Mouse (Mus musculus): ENCODE results near the gene Cand2. TPM values are rescaled to one million over a fixed set of nuclear protein-coding genes. Genes with fewer than 3 reads are reported as not detected.
"Not testable (repeated sequence)": the region's sequence is repeated elsewhere in the genome, so short reads cannot be mapped to it uniquely, and the experiment has no call there.

Cand2 gene
- polyA plus RNA-seq, 1 experiment, result 3.4 TPM

DNA sequence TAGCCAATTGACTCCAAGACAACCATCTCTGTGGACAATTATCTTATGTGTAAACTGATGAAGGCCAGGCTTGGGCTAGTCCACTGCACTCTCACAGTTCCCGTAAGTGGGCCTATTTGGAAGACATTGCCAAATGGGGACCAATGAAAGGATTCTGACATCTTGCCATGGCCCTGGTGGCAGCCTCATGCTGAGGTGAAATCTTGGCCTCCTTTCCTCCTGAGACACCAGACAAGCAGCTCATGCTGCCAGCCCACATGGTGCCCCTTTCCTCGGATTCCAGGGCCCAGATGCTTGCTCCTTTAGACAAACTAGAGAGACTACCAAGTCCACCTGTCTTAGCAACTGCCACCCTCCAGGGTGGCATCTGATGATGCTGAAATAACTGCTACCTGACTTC is 43.8 kb downstream of the Cand2 start:
- 85% methylated on average over 2 of the region's 2 CpGs for WGBS
- DNase-seq (ENCODE audit: low read depth in 1 of 2, low spot score in 2 of 2), result no peak
- no peak for TF ChIP-seq CTCF (IDR thresholded peaks at IDR 0.05; ENCODE audit: extremely low read depth, insufficient read depth, insufficient read length, insufficient replicate concordance)
- no peak for TF ChIP-seq POLR2A (IDR thresholded peaks at IDR 0.05; ENCODE audit: low read depth, low read length)
- Histone ChIP-seq H3K27me3 (ENCODE audit: control insufficient read depth, insufficient read depth, low read length) (no peaks in the 10 kb centered on the region), H3K4me3 (ENCODE audit: extremely low read depth, insufficient read depth, insufficient read length) (no peak overlapping the region), H3K36me3 (ENCODE audit: control insufficient read depth, insufficient read depth, low read length) (no peaks in the 10 kb centered on the region), H3K4me1 (ENCODE audit: control insufficient read depth, insufficient read depth, insufficient read length) (no peaks in the 10 kb centered on the region), H3K27ac (ENCODE audit: insufficient read depth, low read length) (no peak overlapping the region)

DNA sequence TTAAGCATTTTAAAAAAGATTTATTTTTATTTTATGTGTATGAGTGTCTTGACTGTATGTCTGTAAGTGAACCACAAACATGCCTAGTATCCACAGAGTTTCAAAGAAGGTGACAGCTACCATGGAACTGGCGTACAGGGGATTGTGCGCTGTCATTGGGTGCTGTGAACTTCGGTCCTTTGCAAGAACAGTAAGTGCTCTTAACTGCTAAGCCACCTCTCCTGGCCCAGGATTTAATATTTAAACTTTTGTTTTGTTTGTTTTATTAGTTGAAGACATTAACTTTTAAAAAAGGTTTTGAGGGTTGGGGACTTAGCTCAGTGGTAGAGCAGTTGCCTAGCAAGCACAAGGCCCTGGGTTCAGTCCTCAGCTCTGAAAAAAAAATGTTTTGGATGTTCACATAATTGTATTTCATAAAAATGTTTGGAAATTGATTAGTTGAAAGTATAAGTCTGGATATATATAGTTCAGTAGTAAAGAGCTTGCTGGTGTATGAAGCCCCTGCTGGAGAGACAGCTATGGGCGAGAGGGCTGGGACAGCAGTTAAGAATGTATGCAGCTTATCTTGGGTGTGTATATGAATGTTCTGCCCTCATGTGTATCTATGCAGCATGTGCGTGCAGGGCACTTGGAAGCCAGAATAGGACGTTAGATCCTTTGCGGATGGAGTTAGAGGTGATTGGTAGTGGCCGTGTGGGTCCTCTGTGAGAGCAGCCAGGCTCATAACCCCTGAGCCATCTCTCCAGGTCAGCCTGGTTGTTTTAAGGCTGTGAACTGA is 47.1 kb downstream of the Cand2 start:
- no peaks in the 10 kb centered on the region for H3K27me3 ChIP-seq (ENCODE audit: control insufficient read depth, insufficient read depth, low read length)
- TF ChIP-seq CTCF (IDR thresholded peaks at IDR 0.05; ENCODE audit: extremely low read depth, insufficient read depth, insufficient read length, insufficient replicate concordance) (no peak), POLR2A (IDR thresholded peaks at IDR 0.05; ENCODE audit: low read depth, low read length) (no peak)
- no peaks in the 10 kb centered on the region for H3K4me1 ChIP-seq (ENCODE audit: control insufficient read depth, insufficient read depth, insufficient read length)
- no peaks in the 10 kb centered on the region for H3K36me3 ChIP-seq (ENCODE audit: control insufficient read depth, insufficient read depth, low read length)
- WGBS, result 90% methylated on average over 8 of the region's 8 CpGs
- H3K4me3 ChIP-seq (ENCODE audit: extremely low read depth, insufficient read depth, insufficient read length), result no peak overlapping the region
- no peak for DNase-seq (ENCODE audit: low read depth in 1 of 2, low spot score in 2 of 2)
- no peak overlapping the region for H3K27ac ChIP-seq (ENCODE audit: insufficient read depth, low read length)

DNA sequence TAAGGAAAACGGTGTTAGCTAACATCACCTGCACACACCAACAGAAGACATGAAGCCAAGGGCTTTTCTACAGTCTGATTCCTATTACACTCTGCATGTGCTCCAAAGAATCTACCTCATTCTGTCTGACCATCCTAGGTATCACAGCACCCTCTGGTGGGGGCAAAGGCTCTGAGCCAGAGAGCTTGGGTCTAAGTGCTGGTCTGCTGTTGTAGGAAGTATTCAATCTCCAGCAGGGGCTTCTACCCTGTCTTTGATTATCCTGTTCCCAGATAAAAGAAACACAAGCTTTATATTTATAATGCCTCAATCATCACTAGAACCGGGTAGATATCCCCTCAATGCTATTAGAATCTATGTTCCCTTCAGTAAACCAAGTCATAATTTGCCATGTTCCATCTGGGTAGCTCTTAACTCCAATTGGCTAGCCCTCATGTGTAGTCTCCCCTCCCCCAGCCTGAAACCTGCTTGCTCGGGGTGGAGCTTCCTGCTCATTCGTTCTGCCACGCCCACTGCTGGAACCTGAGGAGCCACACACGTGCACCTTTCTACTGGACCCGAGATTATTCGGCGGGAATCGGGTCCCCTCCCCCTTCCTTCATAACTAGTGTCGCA is 49.6 kb downstream of the Cand2 start:
- not testable (repeated sequence) for H3K27ac ChIP-seq (ENCODE audit: insufficient read depth, low read length); H3K36me3 ChIP-seq (ENCODE audit: control insufficient read depth, insufficient read depth, low read length); H3K4me1 ChIP-seq (ENCODE audit: control insufficient read depth, insufficient read depth, insufficient read length); H3K27me3 ChIP-seq (ENCODE audit: control insufficient read depth, insufficient read depth, low read length); H3K4me3 ChIP-seq (ENCODE audit: extremely low read depth, insufficient read depth, insufficient read length)
- TF ChIP-seq CTCF (IDR thresholded peaks at IDR 0.05; ENCODE audit: extremely low read depth, insufficient read depth, insufficient read length, insufficient replicate concordance), result peak; percentile 68; the same call in 1 of the 2 replicates
- DNase-seq (ENCODE audit: low read depth in 1 of 2, low spot score in 2 of 2), result peak; percentile 75 to 84
- 3% methylated on average over 5 of the region's 11 CpGs for WGBS

DNA sequence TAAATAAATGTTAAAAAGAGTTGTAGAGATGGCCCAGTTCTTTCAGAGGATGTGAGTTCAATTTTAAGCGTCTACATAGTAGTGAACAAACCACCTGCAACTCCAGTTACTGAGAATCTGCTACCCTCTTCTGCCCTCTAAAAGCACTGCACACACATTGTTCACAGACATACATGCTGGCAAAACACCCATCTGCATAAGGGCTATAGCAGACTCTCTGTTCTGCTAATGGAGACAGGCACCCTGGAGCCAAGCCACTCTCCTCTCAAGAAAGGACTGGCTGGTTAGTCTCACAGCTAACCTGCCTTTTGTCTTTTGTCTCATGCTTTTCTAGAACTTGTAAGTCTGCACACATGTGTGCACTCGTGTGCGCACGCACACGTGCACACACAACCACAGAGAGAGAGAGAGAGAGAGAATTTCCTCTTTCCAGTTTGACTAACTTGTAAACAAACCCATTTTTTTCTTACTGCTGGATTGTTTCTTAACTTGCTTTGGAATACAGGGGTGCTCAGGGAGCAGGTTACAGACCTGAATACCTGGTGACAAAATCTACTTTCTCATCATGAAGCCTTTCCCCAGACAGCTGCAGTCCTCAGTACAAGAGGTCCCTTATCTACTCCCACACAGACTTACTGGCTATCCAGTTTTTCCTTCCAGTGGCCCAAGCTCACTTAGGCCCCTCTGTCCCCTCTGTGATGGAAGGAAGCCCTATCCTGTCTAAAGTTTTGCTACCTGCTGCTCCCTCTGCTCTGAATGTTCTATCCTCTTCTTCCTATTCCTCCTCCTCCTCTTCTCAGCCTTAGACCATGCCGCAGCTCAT is 56.7 kb downstream of the Cand2 start:
- no peak for DNase-seq (ENCODE audit: low read depth in 1 of 2, low spot score in 2 of 2)
- H3K4me3 ChIP-seq (ENCODE audit: extremely low read depth, insufficient read depth, insufficient read length), result no peak overlapping the region
- H3K4me1 ChIP-seq (ENCODE audit: control insufficient read depth, insufficient read depth, insufficient read length), result no peaks in the 10 kb centered on the region
- WGBS, result 47% methylated on average over 6 of the region's 6 CpGs
- H3K27ac ChIP-seq (ENCODE audit: insufficient read depth, low read length), result 0 out of 2 replicates have a peak overlapping the region, but pooled peaks have one; percentile 2
- no peaks in the 10 kb centered on the region for H3K27me3 ChIP-seq (ENCODE audit: control insufficient read depth, insufficient read depth, low read length)
- H3K36me3 ChIP-seq (ENCODE audit: control insufficient read depth, insufficient read depth, low read length), result no peaks in the 10 kb centered on the region
- TF ChIP-seq POLR2A (IDR thresholded peaks at IDR 0.05; ENCODE audit: low read depth, low read length), result no peak
- no peak for TF ChIP-seq CTCF (IDR thresholded peaks at IDR 0.05; ENCODE audit: extremely low read depth, insufficient read depth, insufficient read length, insufficient replicate concordance)

DNA sequence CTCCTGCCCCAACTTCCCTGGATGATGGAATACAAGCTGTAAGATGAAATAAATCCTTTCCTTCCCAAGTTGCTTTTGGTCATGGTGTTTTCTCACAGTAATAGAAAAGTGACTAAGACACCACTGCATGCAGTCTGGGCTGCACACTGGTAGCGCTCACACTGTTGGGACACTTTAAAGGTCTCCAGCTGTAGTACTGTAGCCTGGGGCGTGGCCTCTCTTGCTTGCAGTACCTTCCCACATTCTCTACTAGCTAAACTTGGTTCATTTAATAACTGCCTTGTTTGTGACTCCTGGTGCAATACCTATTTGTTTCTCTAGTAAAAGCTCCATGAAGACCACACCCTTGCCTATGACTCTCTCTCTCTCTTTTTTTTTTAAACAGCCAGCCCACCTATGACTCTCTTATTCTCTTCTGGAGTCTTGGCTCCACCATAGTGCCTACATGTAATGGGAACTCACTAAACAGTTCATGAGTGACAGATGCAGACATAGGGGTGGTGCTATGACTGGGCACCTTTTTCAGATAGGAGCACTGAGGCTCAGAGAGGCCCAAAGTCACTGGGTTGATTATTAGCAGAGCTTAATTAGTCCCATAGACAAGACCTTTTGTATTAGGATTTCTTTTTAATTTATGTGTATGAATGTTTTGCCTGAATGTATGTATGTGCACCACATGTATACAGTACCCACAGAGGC is 58.0 kb downstream of the Cand2 start:
- no peak for DNase-seq (ENCODE audit: low read depth in 1 of 2, low spot score in 2 of 2)
- Histone ChIP-seq H3K27me3 (ENCODE audit: control insufficient read depth, insufficient read depth, low read length) (no peaks in the 10 kb centered on the region), H3K27ac (ENCODE audit: insufficient read depth, low read length) (no peak overlapping the region), H3K4me3 (ENCODE audit: extremely low read depth, insufficient read depth, insufficient read length) (no peak overlapping the region), H3K4me1 (ENCODE audit: control insufficient read depth, insufficient read depth, insufficient read length) (peaks cover 3% of the 10 kb centered on the region; the same call in 1 of the 2 replicates), H3K36me3 (ENCODE audit: control insufficient read depth, insufficient read depth, low read length) (no peaks in the 10 kb centered on the region)
- TF ChIP-seq POLR2A (IDR thresholded peaks at IDR 0.05; ENCODE audit: low read depth, low read length) (no peak), CTCF (IDR thresholded peaks at IDR 0.05; ENCODE audit: extremely low read depth, insufficient read depth, insufficient read length, insufficient replicate concordance) (no peak)
- 81% methylated on average over 2 of the region's 2 CpGs for WGBS

DNA sequence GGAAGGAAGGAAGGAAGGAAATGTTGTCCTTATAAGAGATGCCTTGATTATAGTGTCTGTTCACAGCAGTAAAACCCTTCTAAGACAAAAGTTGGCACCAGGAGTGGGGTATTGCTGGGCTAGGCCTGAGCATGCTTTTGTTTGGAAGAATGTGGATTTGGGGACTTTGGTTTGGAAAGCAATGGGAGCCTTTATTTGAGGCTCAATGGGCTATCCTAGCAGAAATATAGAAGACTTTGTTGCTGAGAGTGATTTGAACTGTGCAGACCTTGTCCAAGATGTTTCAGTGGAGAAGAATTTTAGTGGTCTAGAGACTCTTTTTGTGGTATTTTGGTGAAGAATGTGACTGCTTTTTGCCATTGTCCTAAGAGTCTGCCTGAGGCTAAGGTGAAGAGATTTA is 59.5 kb downstream of the Cand2 start:
- TF ChIP-seq POLR2A (IDR thresholded peaks at IDR 0.05; ENCODE audit: low read depth, low read length) (no peak), CTCF (IDR thresholded peaks at IDR 0.05; ENCODE audit: extremely low read depth, insufficient read depth, insufficient read length, insufficient replicate concordance) (no peak)
- Histone ChIP-seq H3K27ac (ENCODE audit: insufficient read depth, low read length) (no peak overlapping the region), H3K36me3 (ENCODE audit: control insufficient read depth, insufficient read depth, low read length) (no peaks in the 10 kb centered on the region), H3K4me1 (ENCODE audit: control insufficient read depth, insufficient read depth, insufficient read length) (peaks cover 3% of the 10 kb centered on the region; the same call in 1 of the 2 replicates), H3K27me3 (ENCODE audit: control insufficient read depth, insufficient read depth, low read length) (no peaks in the 10 kb centered on the region), H3K4me3 (ENCODE audit: extremely low read depth, insufficient read depth, insufficient read length) (no peak overlapping the region)
- DNase-seq (ENCODE audit: low read depth in 1 of 2, low spot score in 2 of 2), result no peak
